Mouse (Mus musculus): ENCODE results near the gene Chmp2b. TPM values are rescaled to one million over a fixed set of nuclear protein-coding genes. Genes with fewer than 3 reads are reported as not detected.

Gene Chmp2b
- polyA plus RNA-seq, 1 experiment, result 0.28 TPM

GRCm38 (mm10) chr16:65533315-65533999 is 29.1 kb downstream of the Chmp2b start:
- Histone ChIP-seq H3K4me1 (ENCODE audit: control insufficient read depth) (no peaks in the 10 kb centered on the region), H3K27me3 (ENCODE audit: control insufficient read depth) (no peaks in the 10 kb centered on the region), H3K36me3 (ENCODE audit: control insufficient read depth) (no peaks in the 10 kb centered on the region), H3K4me3 (replicated peaks) (no peak overlapping the region), H3K9me3 (ENCODE audit: control insufficient read depth, low read length) (no peaks in the 10 kb centered on the region)
- TF ChIP-seq GATA1 (IDR thresholded peaks at IDR 0.05; ENCODE audit: low read length) (no peak), TAL1 (IDR thresholded peaks at IDR 0.05; ENCODE audit: low read length) (no peak)

- Histone ChIP-seq H3K9me3 (ENCODE audit: control insufficient read depth, low read length) (no peaks in the 10 kb centered on the region), H3K4me1 (ENCODE audit: control insufficient read depth) (no peaks in the 10 kb centered on the region), H3K4me3 (replicated peaks) (no peak overlapping the region), H3K27me3 (ENCODE audit: control insufficient read depth) (no peaks in the 10 kb centered on the region), H3K36me3 (ENCODE audit: control insufficient read depth) (no peaks in the 10 kb centered on the region)
- TF ChIP-seq TAL1 (IDR thresholded peaks at IDR 0.05; ENCODE audit: low read length), result no peak
- TF ChIP-seq GATA1 (IDR thresholded peaks at IDR 0.05; ENCODE audit: low read length), result no peak
Measured at GRCm38 (mm10) chr16:65531663-65532062, 30.9 kb downstream of the Chmp2b start.

GRCm38 (mm10) chr16:65529589-65529988 is 32.9 kb downstream of the Chmp2b start:
- Histone ChIP-seq H3K36me3 (ENCODE audit: control insufficient read depth) (no peaks in the 10 kb centered on the region), H3K9me3 (ENCODE audit: control insufficient read depth, low read length) (no peaks in the 10 kb centered on the region), H3K4me3 (replicated peaks) (no peak overlapping the region), H3K27me3 (ENCODE audit: control insufficient read depth) (no peaks in the 10 kb centered on the region), H3K4me1 (ENCODE audit: control insufficient read depth) (no peaks in the 10 kb centered on the region)
- no peak for TF ChIP-seq GATA1 (IDR thresholded peaks at IDR 0.05; ENCODE audit: low read length)
- no peak for TF ChIP-seq TAL1 (IDR thresholded peaks at IDR 0.05; ENCODE audit: low read length)

GRCm38 (mm10) chr16:65526695-65527094 is 35.8 kb downstream of the Chmp2b start:
- Histone ChIP-seq H3K4me1 (ENCODE audit: control insufficient read depth) (no peaks in the 10 kb centered on the region), H3K27me3 (ENCODE audit: control insufficient read depth) (no peaks in the 10 kb centered on the region), H3K4me3 (replicated peaks) (no peak overlapping the region), H3K9me3 (ENCODE audit: control insufficient read depth, low read length) (no peaks in the 10 kb centered on the region), H3K36me3 (ENCODE audit: control insufficient read depth) (no peaks in the 10 kb centered on the region)
- no peak for TF ChIP-seq GATA1 (IDR thresholded peaks at IDR 0.05; ENCODE audit: low read length)
- TF ChIP-seq TAL1 (IDR thresholded peaks at IDR 0.05; ENCODE audit: low read length), result no peak

- Histone ChIP-seq H3K4me3 (replicated peaks) (no peak overlapping the region), H3K4me1 (ENCODE audit: control insufficient read depth) (no peaks in the 10 kb centered on the region), H3K36me3 (ENCODE audit: control insufficient read depth) (no peaks in the 10 kb centered on the region), H3K9me3 (ENCODE audit: control insufficient read depth, low read length) (no peaks in the 10 kb centered on the region), H3K27me3 (ENCODE audit: control insufficient read depth) (no peaks in the 10 kb centered on the region)
- no peak for TF ChIP-seq TAL1 (IDR thresholded peaks at IDR 0.05; ENCODE audit: low read length)
- no peak for TF ChIP-seq GATA1 (IDR thresholded peaks at IDR 0.05; ENCODE audit: low read length)
Measured at GRCm38 (mm10) chr16:65526004-65526403, 36.5 kb downstream of the Chmp2b start.

GRCm38 (mm10) chr16:65520211-65520610 is 42.3 kb downstream of the Chmp2b start, which contains the start of gene Pou1f1:
Gene Pou1f1, plus strand, starts transcription at chr16:65520511.
- Histone ChIP-seq H3K4me1 (ENCODE audit: control insufficient read depth) (no peaks in the 10 kb centered on the region), H3K4me3 (replicated peaks) (no peak within 1 kb of the TSS), H3K36me3 (ENCODE audit: control insufficient read depth) (no peaks in the 10 kb centered on the region), H3K9me3 (ENCODE audit: control insufficient read depth, low read length) (no peaks in the 10 kb centered on the region), H3K27me3 (ENCODE audit: control insufficient read depth) (no peaks in the 10 kb centered on the region)
- TF ChIP-seq GATA1 (IDR thresholded peaks at IDR 0.05; ENCODE audit: low read length) (no peak), TAL1 (IDR thresholded peaks at IDR 0.05; ENCODE audit: low read length) (no peak)

- TF ChIP-seq TAL1 (IDR thresholded peaks at IDR 0.05; ENCODE audit: low read length), result no peak
- no peak for TF ChIP-seq GATA1 (IDR thresholded peaks at IDR 0.05; ENCODE audit: low read length)
- Histone ChIP-seq H3K4me1 (ENCODE audit: control insufficient read depth) (no peaks in the 10 kb centered on the region), H3K36me3 (ENCODE audit: control insufficient read depth) (no peaks in the 10 kb centered on the region), H3K4me3 (replicated peaks) (no peak overlapping the region), H3K27me3 (ENCODE audit: control insufficient read depth) (no peaks in the 10 kb centered on the region), H3K9me3 (ENCODE audit: control insufficient read depth, low read length) (no peaks in the 10 kb centered on the region)
Measured at GRCm38 (mm10) chr16:65514223-65514622, 48.3 kb downstream of the Chmp2b start.

GRCm38 (mm10) chr16:65497049-65497448 is 65.5 kb downstream of the Chmp2b start:
- TF ChIP-seq TAL1 (IDR thresholded peaks at IDR 0.05; ENCODE audit: low read length) (no peak), GATA1 (IDR thresholded peaks at IDR 0.05; ENCODE audit: low read length) (no peak)
- Histone ChIP-seq H3K27me3 (ENCODE audit: control insufficient read depth) (no peaks in the 10 kb centered on the region), H3K4me1 (ENCODE audit: control insufficient read depth) (no peaks in the 10 kb centered on the region), H3K36me3 (ENCODE audit: control insufficient read depth) (no peaks in the 10 kb centered on the region), H3K9me3 (ENCODE audit: control insufficient read depth, low read length) (no peaks in the 10 kb centered on the region), H3K4me3 (replicated peaks) (no peak overlapping the region)

- TF ChIP-seq TAL1 (IDR thresholded peaks at IDR 0.05; ENCODE audit: low read length), result no peak
- no peak for TF ChIP-seq GATA1 (IDR thresholded peaks at IDR 0.05; ENCODE audit: low read length)
- Histone ChIP-seq H3K27me3 (ENCODE audit: control insufficient read depth) (no peaks in the 10 kb centered on the region), H3K4me1 (ENCODE audit: control insufficient read depth) (no peaks in the 10 kb centered on the region), H3K9me3 (ENCODE audit: control insufficient read depth, low read length) (no peaks in the 10 kb centered on the region), H3K4me3 (replicated peaks) (no peak overlapping the region), H3K36me3 (ENCODE audit: control insufficient read depth) (no peaks in the 10 kb centered on the region)
Measured at GRCm38 (mm10) chr16:65496030-65496429, 66.5 kb downstream of the Chmp2b start.

Other genes starting within 250 kb of the Chmp2b start
- gene Pou1f1, start 42.2 kb downstream of the Chmp2b start, polyA plus RNA-seq (2012), result 0.02 TPM in 1 of 2 replicates, not detected in the other